Mouse (Mus musculus) embryonic fibroblast, embryonic 13.5 days (primary cell): ENCODE measurements around the gene Gm20388. TPM values are rescaled to one million over a fixed set of nuclear protein-coding genes. Genes with fewer than 3 reads are reported as not detected.

Source experiments
- H3K27ac ChIP-seq: 2 replicates; pipeline ENCODE4 v1.5.1; 2012; ENCODE audit warnings: low read length, control low read depth, inconsistent platforms; ENCODE audit not compliant: insufficient read depth
- H3K4me1 ChIP-seq: 2 replicates; pipeline ENCODE4 v1.6.1; 2011; ENCODE audit warnings: low read length; ENCODE audit not compliant: control insufficient read depth, insufficient read depth
- H3K4me3 ChIP-seq: 2 replicates; pipeline ENCODE4 v1.5.1; 2011; ENCODE audit warnings: mild to moderate bottlenecking, control low read depth, low read length; ENCODE audit not compliant: insufficient read depth
- CTCF ChIP-seq: IDR thresholded peaks from 2 replicates; pipeline ENCODE4 v1.5.1; 2011; ENCODE audit warnings: mild to moderate bottlenecking, control low read depth, low read length, moderate library complexity, borderline replicate concordance; ENCODE audit not compliant: insufficient read depth
- POLR2A ChIP-seq: IDR thresholded peaks from 2 replicates; pipeline ENCODE4 v1.6.1; 2011; ENCODE audit warnings: low read depth, mild to moderate bottlenecking, control low read depth, low read length, moderate library complexity
- polyA plus RNA-seq: library from polyadenylated mRNA; stranded (reverse); fragments of >200 nt; gene quantifications from 2 replicates; pipeline ENCODE4 v1.2.4, GENCODE M21; 2011; ENCODE audit warnings: low read depth; ENCODE audit not compliant: missing spikeins, insufficient read length

The Gm20388 gene
- polyA plus RNA-seq, 1 experiment: 82.8 TPM

DNA sequence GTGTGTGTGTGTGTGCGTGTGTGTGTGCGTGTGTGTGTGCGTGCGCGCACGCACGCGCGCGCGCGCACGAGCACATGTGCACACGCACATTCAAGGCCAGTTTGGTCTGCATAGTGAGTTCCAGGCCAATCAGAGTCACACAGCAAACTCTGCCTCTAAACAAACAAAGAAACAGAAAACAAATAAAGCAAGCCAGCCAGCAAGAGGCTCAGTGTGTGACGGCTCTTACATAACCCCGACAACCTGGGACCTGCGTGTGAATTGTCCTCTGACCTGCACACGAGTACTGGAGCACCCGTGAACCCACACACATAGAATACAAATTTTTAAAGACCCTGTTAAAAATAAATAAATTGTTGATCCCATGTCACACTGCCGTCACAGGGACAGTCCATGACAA, 1488.1 kb downstream of the Gm20388 start:
- no peak overlapping the region for H3K27ac ChIP-seq
- TF ChIP-seq POLR2A (no peak), CTCF (no peak)
- no peak overlapping the region for H3K4me3 ChIP-seq
- H3K4me1 ChIP-seq: no peaks in the 10 kb centered on the region

GRCm38 (mm10) chr8:121399173-121399572, 1488.5 kb downstream of the Gm20388 start:
- H3K27ac ChIP-seq: no peak overlapping the region

GRCm38 (mm10) chr8:121400581-121400980, 1489.9 kb downstream of the Gm20388 start:
- Histone ChIP-seq H3K4me1 (no peaks in the 10 kb centered on the region), H3K27ac (no peak overlapping the region), H3K4me3 (no peak overlapping the region)
- TF ChIP-seq POLR2A (no peak), CTCF (no peak)

More at GRCm38 (mm10) chr8:121399173-121399572, 1488.5 kb downstream of the Gm20388 start:
- Histone ChIP-seq H3K4me1 (no peaks in the 10 kb centered on the region), H3K4me3 (no peak overlapping the region)
- TF ChIP-seq CTCF (no peak), POLR2A (no peak)

- TF ChIP-seq CTCF (no peak), POLR2A (no peak)
- Histone ChIP-seq H3K27ac (no peak overlapping the region), H3K4me1 (no peaks in the 10 kb centered on the region), H3K4me3 (no peak overlapping the region)
These were observed 1493.2 kb downstream of the Gm20388 start for GRCm38 (mm10) chr8:121403821-121404220.

- Histone ChIP-seq H3K4me3 (no peak overlapping the region), H3K27ac (no peak overlapping the region), H3K4me1 (no peaks in the 10 kb centered on the region)
- TF ChIP-seq POLR2A (no peak), CTCF (no peak)
These were observed 1507.4 kb downstream of the Gm20388 start for GRCm38 (mm10) chr8:121418081-121418480.

GRCm38 (mm10) chr8:121419551-121419950, 1508.9 kb downstream of the Gm20388 start:
- no peaks in the 10 kb centered on the region for H3K4me1 ChIP-seq
- no peak overlapping the region for H3K27ac ChIP-seq
- no peak overlapping the region for H3K4me3 ChIP-seq
- TF ChIP-seq CTCF (no peak), POLR2A (no peak)

- H3K27ac ChIP-seq: no peak overlapping the region
- no peak overlapping the region for H3K4me3 ChIP-seq
- TF ChIP-seq POLR2A (no peak), CTCF (no peak)
- H3K4me1 ChIP-seq: no peaks in the 10 kb centered on the region
These were observed 1510.4 kb downstream of the Gm20388 start for GRCm38 (mm10) chr8:121421009-121421408.

GRCm38 (mm10) chr8:121424080-121424479, 1513.4 kb downstream of the Gm20388 start:
- H3K27ac ChIP-seq: no peak overlapping the region
- no peak for TF ChIP-seq POLR2A
- TF ChIP-seq CTCF: no peak
- H3K4me1 ChIP-seq: no peaks in the 10 kb centered on the region
- no peak overlapping the region for H3K4me3 ChIP-seq

DNA sequence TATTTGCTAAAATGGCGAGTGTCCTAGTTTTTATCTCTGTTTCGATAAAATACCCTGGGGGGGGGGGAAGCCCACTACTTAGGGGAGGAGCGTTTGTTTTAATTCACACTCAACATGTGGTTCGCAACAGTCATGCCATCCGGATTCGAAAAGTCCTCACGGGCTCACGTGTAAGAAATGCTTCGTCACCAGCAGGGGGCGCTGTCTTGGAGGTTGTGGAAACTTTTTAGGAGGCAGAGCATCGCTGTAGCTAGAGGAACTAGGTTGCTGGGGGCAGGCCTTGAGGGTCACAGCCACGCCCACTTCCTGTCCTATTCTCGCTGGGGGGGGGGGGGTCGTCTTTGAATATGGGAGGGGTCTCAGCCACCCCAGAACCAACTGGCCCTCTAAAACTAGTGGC, 1514.0 kb downstream of the Gm20388 start:
- Histone ChIP-seq H3K27ac (no peak overlapping the region), H3K4me3 (no peak overlapping the region), H3K4me1 (no peaks in the 10 kb centered on the region)
- TF ChIP-seq CTCF: no peak

GRCm38 (mm10) chr8:121431499-121431898, 1520.9 kb downstream of the Gm20388 start:
- no peak overlapping the region for H3K4me3 ChIP-seq
- H3K4me1 ChIP-seq: no peaks in the 10 kb centered on the region
- no peak overlapping the region; the same call in 1 of the 2 replicates for H3K27ac ChIP-seq
- no peak for TF ChIP-seq CTCF
- no peak for TF ChIP-seq POLR2A

- Histone ChIP-seq H3K27ac (no peak overlapping the region), H3K4me1 (no peaks in the 10 kb centered on the region), H3K4me3 (no peak overlapping the region)
- TF ChIP-seq CTCF (no peak), POLR2A (no peak)
These were observed 1522.8 kb downstream of the Gm20388 start for GRCm38 (mm10) chr8:121433466-121433865.
